Mouse (Mus musculus) intestine, postnatal 0 days (tissue): Measurements from ENCODE around the gene Wwox. TPM values are rescaled to one million over a fixed set of nuclear protein-coding genes. Genes with fewer than 3 reads are reported as not detected.

ENCODE experiments used
- ATAC-seq: fragments of 200-750 bp; cut with Nextera tagmentation; 2 replicates; pipeline ENCODE4 v1.8.0; 2017; ENCODE audit warnings: mild to moderate bottlenecking, moderate TSS enrichment, moderate library complexity
- H3K27ac ChIP-seq: fragments of 300-500 bp; sonication (generic); 2 replicates; pipeline ENCODE4 v1.5.1; 2014; ENCODE audit warnings: mild to moderate bottlenecking, low read depth, low read length, moderate library complexity
- H3K27me3 ChIP-seq: fragments of 300-500 bp; sonication (generic); replicated peaks from 2 replicates; pipeline ENCODE4 v1.6.1; 2014; ENCODE audit warnings: low read length, mixed read lengths; ENCODE audit not compliant: control insufficient read depth, insufficient read depth
- H3K36me3 ChIP-seq: fragments of 300-500 bp; sonication (generic); 2 replicates; pipeline ENCODE4 v1.6.1; 2014; ENCODE audit warnings: mild to moderate bottlenecking, moderate library complexity; ENCODE audit not compliant: control insufficient read depth, insufficient read depth
- H3K4me1 ChIP-seq: fragments of 300-500 bp; sonication (generic); replicated peaks from 2 replicates; pipeline ENCODE4 v1.6.1; 2014; ENCODE audit warnings: antibody characterized with exemption, low read length, mixed read lengths; ENCODE audit not compliant: control insufficient read depth, insufficient read depth
- H3K4me2 ChIP-seq: fragments of 300-500 bp; sonication (generic); replicated peaks from 2 replicates; pipeline ENCODE4 v1.6.1; 2014; ENCODE audit warnings: low read depth, mild to moderate bottlenecking, moderate library complexity
- H3K4me3 ChIP-seq: fragments of 300-500 bp; sonication (generic); 2 replicates; pipeline ENCODE4 v1.5.1; 2014; ENCODE audit warnings: low read depth, low read length
- H3K9ac ChIP-seq: fragments of 300-500 bp; sonication (generic); 2 replicates; pipeline ENCODE4 v1.6.1; 2014; ENCODE audit warnings: mild to moderate bottlenecking, low read depth, low read length
- H3K9me3 ChIP-seq: fragments of 300-500 bp; sonication (generic); 2 replicates; pipeline ENCODE4 v1.6.1; 2016; ENCODE audit warnings: mixed run types; ENCODE audit not compliant: control insufficient read depth
- CTCF ChIP-seq: sonication (generic); IDR thresholded peaks from 2 replicates; pipeline ENCODE4 v1.5.1; 2016; ENCODE audit warnings: low read depth, mild to moderate bottlenecking, control low read depth, antibody characterized with exemption, moderate library complexity
- WGBS: fragments of 180-500 bp; shearing (Covaris S2); extraction: QIAGEN DNeasy Blood & Tissue Kit; methylation state at CpG from one replicate; pipeline ENCODE4 v1.1.7; 2014; 5-methylcytosine and 5-hydroxymethylcytosine counted together
- polyA plus RNA-seq: library from polyadenylated mRNA; unstranded; fragments of >200 nt; fragmentation: Nextera tagmentation; extraction: Ambion mirVana; gene quantifications from 2 replicates; pipeline ENCODE4 v1.2.1, GENCODE M21; 2015

The Wwox gene
- polyA plus RNA-seq, 1 experiment from 2014 or later = 7.1 TPM

- Histone ChIP-seq H3K36me3 (no peaks in the 10 kb centered on the region), H3K9ac (no peak overlapping the region), H3K27me3 (no peaks in the 10 kb centered on the region), H3K4me2 (peak overlapping the region; percentile 35), H3K9me3 (no peaks in the 10 kb centered on the region), H3K27ac (peak overlapping the region; percentile 66), H3K4me3 (no peak overlapping the region), H3K4me1 (peaks cover 5% of the 10 kb centered on the region; the same call in 1 of the 2 replicates)
- 43% methylated on average over 10 of the region's 10 CpGs for WGBS
- no peak for TF ChIP-seq CTCF
- peak; percentile 95 for ATAC-seq
These were observed 338.0 kb downstream of the Wwox start for GRCm38 (mm10) chr8:114777271-114777980.

- no peak overlapping the region for H3K27ac ChIP-seq
- no peak overlapping the region for H3K9ac ChIP-seq
- no peaks in the 10 kb centered on the region for H3K27me3 ChIP-seq
- H3K36me3 ChIP-seq = no peaks in the 10 kb centered on the region
- ATAC-seq = no peak
- no peaks in the 10 kb centered on the region for H3K9me3 ChIP-seq
- 85% methylated on average over 9 of the region's 9 CpGs for WGBS
- TF ChIP-seq CTCF = no peak
- no peak overlapping the region for H3K4me3 ChIP-seq
- 0 out of 2 replicates have a peak, but pooled peaks cover 4% of the 10 kb centered on the region for H3K4me1 ChIP-seq
- no peak overlapping the region for H3K4me2 ChIP-seq
These were observed 339.5 kb downstream of the Wwox start for GRCm38 (mm10) chr8:114779002-114779401.

- Histone ChIP-seq H3K9ac (no peak overlapping the region), H3K36me3 (no peaks in the 10 kb centered on the region), H3K4me1 (no peaks in the 10 kb centered on the region), H3K9me3 (no peaks in the 10 kb centered on the region), H3K4me2 (no peak overlapping the region), H3K27me3 (no peaks in the 10 kb centered on the region), H3K27ac (no peak overlapping the region), H3K4me3 (no peak overlapping the region)
- no peak for TF ChIP-seq CTCF
- WGBS = 71% methylated on average over 8 of the region's 8 CpGs
- no peak for ATAC-seq
These were observed 343.9 kb downstream of the Wwox start for GRCm38 (mm10) chr8:114783321-114783720.

- no peak overlapping the region for H3K4me3 ChIP-seq
- no peak for TF ChIP-seq CTCF
- WGBS = 82% methylated on average over 11 of the region's 11 CpGs
- no peaks in the 10 kb centered on the region for H3K9me3 ChIP-seq
- H3K27ac ChIP-seq = no peak overlapping the region
- no peak overlapping the region for H3K4me2 ChIP-seq
- H3K36me3 ChIP-seq = no peaks in the 10 kb centered on the region
- no peak for ATAC-seq
- no peaks in the 10 kb centered on the region for H3K27me3 ChIP-seq
- H3K9ac ChIP-seq = no peak overlapping the region
- no peaks in the 10 kb centered on the region for H3K4me1 ChIP-seq
These were observed 346.4 kb downstream of the Wwox start for GRCm38 (mm10) chr8:114785834-114786233.

- H3K9me3 ChIP-seq = no peaks in the 10 kb centered on the region
- WGBS = 90% methylated on average over 7 of the region's 7 CpGs
- no peaks in the 10 kb centered on the region for H3K36me3 ChIP-seq
- no peak overlapping the region for H3K4me3 ChIP-seq
- H3K4me1 ChIP-seq = no peaks in the 10 kb centered on the region
- no peak for ATAC-seq
- H3K27me3 ChIP-seq = no peaks in the 10 kb centered on the region
- no peak for TF ChIP-seq CTCF
- H3K4me2 ChIP-seq = no peak overlapping the region
- H3K27ac ChIP-seq = no peak overlapping the region
- H3K9ac ChIP-seq = no peak overlapping the region
These were observed 350.2 kb downstream of the Wwox start for GRCm38 (mm10) chr8:114789616-114790015.

- H3K27me3 ChIP-seq = no peaks in the 10 kb centered on the region
- no peaks in the 10 kb centered on the region for H3K9me3 ChIP-seq
- WGBS = 73% methylated on average over 7 of the region's 7 CpGs
- no peaks in the 10 kb centered on the region for H3K4me1 ChIP-seq
- ATAC-seq = no peak
- H3K4me3 ChIP-seq = no peak overlapping the region
- no peak overlapping the region for H3K4me2 ChIP-seq
- no peaks in the 10 kb centered on the region for H3K36me3 ChIP-seq
- no peak overlapping the region for H3K27ac ChIP-seq
- H3K9ac ChIP-seq = no peak overlapping the region
- no peak for TF ChIP-seq CTCF
These were observed 351.3 kb downstream of the Wwox start for GRCm38 (mm10) chr8:114790754-114791153.
